Mouse (Mus musculus) hindbrain, embryonic 15.5 days (tissue): Measurements from ENCODE around the gene Spint3. TPM values are rescaled to one million over a fixed set of nuclear protein-coding genes. Genes with fewer than 3 reads are reported as not detected.
"Not testable (repeated sequence)": the region's sequence is repeated elsewhere in the genome, so short reads cannot be mapped to it uniquely, and the experiment has no call there.

ENCODE experiments used
- ATAC-seq: fragments of 200-750 bp; cut with Nextera tagmentation; 2 replicates; pipeline ENCODE4 v1.8.0; 2017; ENCODE audit warnings: low read depth, moderate number of reproducible peaks, moderate TSS enrichment; ENCODE audit not compliant: low FRiP score
- H3K27ac ChIP-seq: fragments of 300-500 bp; sonication (generic); replicated peaks from 2 replicates; pipeline ENCODE4 v1.5.1; 2015; ENCODE audit warnings: mild to moderate bottlenecking, inconsistent platforms
- H3K27me3 ChIP-seq: fragments of 300-500 bp; sonication (generic); 2 replicates; pipeline ENCODE4 v1.6.1; 2015; ENCODE audit warnings: control low read depth, inconsistent platforms
- H3K36me3 ChIP-seq: fragments of 300-500 bp; sonication (generic); 2 replicates; pipeline ENCODE4 v1.6.1; 2015; ENCODE audit warnings: control low read depth, inconsistent platforms
- H3K4me1 ChIP-seq: fragments of 300-500 bp; sonication (generic); replicated peaks from 2 replicates; pipeline ENCODE4 v1.6.1; 2015; ENCODE audit warnings: control low read depth, inconsistent platforms
- H3K4me2 ChIP-seq: fragments of 300-500 bp; sonication (generic); 2 replicates; pipeline ENCODE4 v1.6.1; 2015; ENCODE audit warnings: moderate library complexity, mild to moderate bottlenecking, inconsistent platforms
- H3K4me3 ChIP-seq: fragments of 300-500 bp; sonication (generic); 2 replicates; pipeline ENCODE4 v1.5.1; 2015; ENCODE audit warnings: mild to moderate bottlenecking, inconsistent platforms
- H3K9ac ChIP-seq: fragments of 300-500 bp; sonication (generic); 2 replicates; pipeline ENCODE4 v1.6.1; 2015; ENCODE audit warnings: inconsistent platforms
- H3K9me3 ChIP-seq: fragments of 300-500 bp; sonication (generic); 2 replicates; pipeline ENCODE4 v1.6.1; 2016; ENCODE audit warnings: control low read depth, inconsistent platforms
- WGBS: fragments of 180-500 bp; shearing (Covaris S2); methylation state at CpG from one replicate; pipeline ENCODE4 v1.1.7; 2015; 5-methylcytosine and 5-hydroxymethylcytosine counted together
- polyA plus RNA-seq: library from polyadenylated mRNA; unstranded; fragments of >200 nt; fragmentation: Nextera tagmentation; extraction: Ambion mirVana; gene quantifications from 2 replicates; pipeline ENCODE4 v1.2.1, GENCODE M21; 2015

Gene Spint3
- not detected in 2 replicates for polyA plus RNA-seq

DNA sequence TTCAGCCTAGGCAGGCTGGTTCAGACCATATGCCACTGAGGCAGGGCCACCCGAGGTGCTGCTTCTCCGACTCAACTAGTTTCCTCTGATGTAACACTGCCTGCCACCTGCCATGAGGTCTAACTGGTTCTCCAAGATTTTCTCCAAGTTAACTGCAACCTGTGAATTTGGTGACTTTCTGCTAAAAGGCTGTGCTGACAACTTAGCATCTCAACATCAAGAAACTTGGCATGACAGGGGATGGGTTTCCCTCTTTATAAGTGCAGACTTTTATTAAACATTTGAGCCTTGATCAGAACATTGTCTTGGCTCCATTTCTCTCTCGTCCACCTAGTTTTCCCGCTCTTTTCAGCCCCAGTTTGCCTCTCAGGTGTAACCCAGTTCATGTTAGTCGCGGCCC, at the start of gene Spint3:
TSS of gene Spint3 (minus strand) at position 101 of the 400 bp plus-strand sequence.
- H3K4me1 ChIP-seq, H3K4me2 ChIP-seq, H3K27me3 ChIP-seq, H3K36me3 ChIP-seq, ATAC-seq, H3K4me3 ChIP-seq, H3K27ac ChIP-seq, H3K9me3 ChIP-seq, H3K9ac ChIP-seq: not testable (repeated sequence)
- WGBS = 87% methylated on average over 6 of the region's 6 CpGs

DNA sequence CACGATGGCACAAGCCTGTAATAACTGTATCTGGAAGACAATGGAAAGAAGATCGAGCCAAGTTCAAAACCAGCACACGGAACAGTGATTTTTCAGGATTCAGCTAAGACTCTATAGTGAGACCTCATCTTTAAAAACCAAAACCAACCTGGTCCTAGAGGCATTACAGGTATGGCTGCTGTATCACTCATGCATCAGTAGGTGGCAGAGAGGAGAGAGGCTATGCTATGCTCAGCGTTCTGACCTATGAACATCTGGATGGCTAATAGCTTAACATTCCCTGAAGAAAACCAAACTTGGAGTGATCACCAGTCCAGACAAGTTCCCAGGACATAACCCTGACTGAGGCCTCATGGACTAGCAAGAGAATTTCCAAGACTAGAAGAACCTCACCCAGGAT, 48.5 kb upstream of the Spint3 start:
- Histone ChIP-seq H3K27me3 (no peaks in the 10 kb centered on the region), H3K9me3 (no peaks in the 10 kb centered on the region), H3K36me3 (no peaks in the 10 kb centered on the region), H3K4me1 (no peaks in the 10 kb centered on the region), H3K4me3 (no peak overlapping the region), H3K4me2 (no peak overlapping the region), H3K9ac (no peak overlapping the region), H3K27ac (no peak overlapping the region)
- 85% methylated on average over 4 of the region's 4 CpGs for WGBS
- ATAC-seq = no peak

DNA sequence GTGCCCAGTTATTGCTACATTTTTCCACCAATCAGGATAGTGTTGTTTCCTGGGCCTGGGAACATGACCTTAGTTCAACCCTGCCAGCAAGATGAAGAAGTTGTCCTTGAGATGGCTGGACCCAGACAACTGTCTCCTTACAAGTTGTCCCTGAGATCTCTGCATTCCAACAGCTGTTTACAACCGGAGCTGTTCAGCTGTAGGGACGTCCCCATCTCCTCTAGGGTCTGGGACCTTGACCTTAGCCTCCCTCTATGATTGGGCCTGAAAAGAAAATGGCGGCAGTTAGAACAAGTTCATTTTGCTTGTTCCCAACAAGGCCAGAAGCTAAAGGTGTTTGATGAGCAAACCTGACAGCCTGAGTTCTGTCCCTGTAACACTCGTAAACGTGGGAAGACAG, 45.8 kb upstream of the Spint3 start:
- no peak for ATAC-seq
- Histone ChIP-seq H3K4me1 (no peaks in the 10 kb centered on the region), H3K27ac (no peak overlapping the region), H3K9ac (no peak overlapping the region), H3K9me3 (no peaks in the 10 kb centered on the region), H3K27me3 (no peaks in the 10 kb centered on the region), H3K4me2 (no peak overlapping the region), H3K36me3 (no peaks in the 10 kb centered on the region), H3K4me3 (no peak overlapping the region)
- 82% methylated on average over 5 of the region's 5 CpGs for WGBS

DNA sequence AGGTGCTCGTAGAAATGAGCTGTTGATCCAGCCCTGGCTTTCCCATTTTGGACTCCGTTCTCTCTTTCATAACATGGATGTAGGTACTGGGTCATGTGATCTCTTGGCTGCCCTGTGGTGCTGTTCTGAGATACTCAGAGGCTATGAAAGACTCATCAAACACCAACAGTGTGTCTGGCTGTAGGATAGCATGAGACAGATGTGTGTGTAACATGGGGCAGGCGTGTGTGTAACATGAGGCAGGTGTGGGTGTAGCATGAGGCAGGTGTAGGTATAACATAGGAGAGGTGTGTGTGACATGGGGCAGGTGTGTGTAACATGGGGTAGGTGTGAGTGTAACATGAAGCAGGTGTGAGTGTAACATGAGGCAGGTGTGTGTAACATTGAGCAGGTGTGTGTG, 42.1 kb upstream of the Spint3 start:
- Histone ChIP-seq H3K9me3 (no peaks in the 10 kb centered on the region), H3K27me3 (no peaks in the 10 kb centered on the region), H3K4me1 (no peaks in the 10 kb centered on the region), H3K27ac (no peak overlapping the region), H3K9ac (no peak overlapping the region), H3K4me2 (no peak overlapping the region), H3K4me3 (no peak overlapping the region), H3K36me3 (no peaks in the 10 kb centered on the region)
- no peak for ATAC-seq
- 95% methylated on average over 3 of the region's 3 CpGs for WGBS

- not testable (repeated sequence) for H3K27ac ChIP-seq, ATAC-seq, H3K9ac ChIP-seq, H3K27me3 ChIP-seq, H3K4me2 ChIP-seq, H3K4me3 ChIP-seq, H3K9me3 ChIP-seq, H3K36me3 ChIP-seq, H3K4me1 ChIP-seq
- 48% methylated on average over 8 of the region's 8 CpGs for WGBS
Measured at GRCm38 (mm10) chr2:164613471-164613870, 40.2 kb upstream of the Spint3 start, which contains the start of the genes Wfdc6b and Wfdc8. TSS of gene Wfdc6b (plus strand) at chr2:164613522. TSS of gene Wfdc8 (minus strand) at chr2:164613626.

GRCm38 (mm10) chr2:164608781-164609180, 35.5 kb upstream of the Spint3 start:
- no peaks in the 10 kb centered on the region for H3K9me3 ChIP-seq
- no peak overlapping the region for H3K4me2 ChIP-seq
- no peak overlapping the region for H3K9ac ChIP-seq
- no peaks in the 10 kb centered on the region for H3K27me3 ChIP-seq
- no peaks in the 10 kb centered on the region for H3K4me1 ChIP-seq
- H3K36me3 ChIP-seq = no peaks in the 10 kb centered on the region
- H3K27ac ChIP-seq = no peak overlapping the region
- no peak for ATAC-seq
- H3K4me3 ChIP-seq = no peak overlapping the region
- WGBS = 72% methylated on average over 6 of the region's 6 CpGs

GRCm38 (mm10) chr2:164604411-164604810, 31.2 kb upstream of the Spint3 start:
- WGBS = 93% methylated on average over 8 of the region's 8 CpGs
- no peak for ATAC-seq

GRCm38 (mm10) chr2:164603482-164603881, 30.2 kb upstream of the Spint3 start:
- WGBS = 95% methylated on average over 3 of the region's 3 CpGs
- Histone ChIP-seq H3K9ac (no peak overlapping the region), H3K27me3 (no peaks in the 10 kb centered on the region), H3K4me1 (no peaks in the 10 kb centered on the region), H3K4me2 (no peak overlapping the region), H3K4me3 (no peak overlapping the region), H3K36me3 (no peaks in the 10 kb centered on the region), H3K27ac (no peak overlapping the region), H3K9me3 (no peaks in the 10 kb centered on the region)
- no peak for ATAC-seq

More at GRCm38 (mm10) chr2:164604411-164604810, 31.2 kb upstream of the Spint3 start:
- Histone ChIP-seq H3K4me2 (no peak overlapping the region), H3K9me3 (no peaks in the 10 kb centered on the region), H3K27me3 (no peaks in the 10 kb centered on the region), H3K4me3 (no peak overlapping the region), H3K36me3 (no peaks in the 10 kb centered on the region), H3K27ac (no peak overlapping the region), H3K9ac (no peak overlapping the region), H3K4me1 (no peaks in the 10 kb centered on the region)

- H3K4me2 ChIP-seq = no peak overlapping the region
- no peaks in the 10 kb centered on the region for H3K9me3 ChIP-seq
- H3K4me3 ChIP-seq = no peak overlapping the region
- no peaks in the 10 kb centered on the region for H3K4me1 ChIP-seq
- no peak overlapping the region for H3K9ac ChIP-seq
- no peak overlapping the region for H3K27ac ChIP-seq
- 72% methylated on average over 3 of the region's 3 CpGs for WGBS
- no peak for ATAC-seq
- H3K36me3 ChIP-seq = no peaks in the 10 kb centered on the region
- H3K27me3 ChIP-seq = no peaks in the 10 kb centered on the region
Measured at GRCm38 (mm10) chr2:164600179-164600578, 26.9 kb upstream of the Spint3 start.

DNA sequence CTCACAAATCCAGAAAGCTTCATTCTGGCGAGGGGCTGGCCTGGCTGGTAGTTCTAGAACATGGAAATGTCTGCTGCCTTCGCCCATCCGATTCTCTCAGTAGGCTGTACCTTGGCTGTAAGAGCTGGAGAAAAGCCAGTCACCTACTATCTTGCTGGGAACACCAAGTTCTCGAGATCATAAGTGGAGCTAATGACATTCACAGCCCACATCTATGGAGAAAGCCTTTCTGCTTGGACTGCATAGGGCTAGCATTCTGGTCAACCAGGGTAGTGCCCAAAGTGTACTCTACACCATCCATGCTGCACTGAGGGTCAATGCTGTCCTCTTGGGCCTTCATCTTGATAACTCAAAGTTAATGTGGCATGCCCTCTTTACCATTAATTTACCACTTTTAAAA, 20.2 kb upstream of the Spint3 start, which contains the start of gene Eppin:
TSS of gene Eppin (minus strand) at position 101 of the 400 bp plus-strand sequence.
- H3K9ac ChIP-seq = no peak within 1 kb of the TSS
- no peak within 1 kb of the TSS for H3K27ac ChIP-seq
- no peak within 1 kb of the TSS for H3K4me2 ChIP-seq
- H3K9me3 ChIP-seq = no peaks in the 10 kb centered on the region
- no peak for ATAC-seq
- no peak within 1 kb of the TSS for H3K4me3 ChIP-seq
- no peaks in the 10 kb centered on the region for H3K36me3 ChIP-seq
- 80% methylated on average over 4 of the region's 4 CpGs for WGBS
- peaks cover 2% of the 10 kb centered on the region; the same call in 1 of the 2 replicates for H3K27me3 ChIP-seq
- no peaks in the 10 kb centered on the region for H3K4me1 ChIP-seq

GRCm38 (mm10) chr2:164592014-164592413, 18.8 kb upstream of the Spint3 start:
- no peak overlapping the region for H3K4me2 ChIP-seq
- no peak overlapping the region for H3K27ac ChIP-seq
- WGBS = 13% methylated on average over 4 of the region's 4 CpGs
- H3K27me3 ChIP-seq = peaks cover 2% of the 10 kb centered on the region; the same call in 1 of the 2 replicates
- no peaks in the 10 kb centered on the region for H3K9me3 ChIP-seq
- no peak overlapping the region for H3K9ac ChIP-seq
- H3K4me1 ChIP-seq = no peaks in the 10 kb centered on the region
- no peaks in the 10 kb centered on the region for H3K36me3 ChIP-seq
- no peak for ATAC-seq
- H3K4me3 ChIP-seq = no peak overlapping the region

- ATAC-seq, H3K4me2 ChIP-seq, H3K9ac ChIP-seq, H3K4me3 ChIP-seq, H3K27me3 ChIP-seq, H3K27ac ChIP-seq, H3K9me3 ChIP-seq, H3K4me1 ChIP-seq, H3K36me3 ChIP-seq: not testable (repeated sequence)
- WGBS = 66% methylated on average over 13 of the region's 13 CpGs
Measured at GRCm38 (mm10) chr2:164585025-164585725, 11.9 kb upstream of the Spint3 start, which contains the start of gene Wfdc6a. TSS of gene Wfdc6a (minus strand) at chr2:164585447.
